18 mouse cellular contexts compared by ENCODE assay signal in the genomic region with DNA sequence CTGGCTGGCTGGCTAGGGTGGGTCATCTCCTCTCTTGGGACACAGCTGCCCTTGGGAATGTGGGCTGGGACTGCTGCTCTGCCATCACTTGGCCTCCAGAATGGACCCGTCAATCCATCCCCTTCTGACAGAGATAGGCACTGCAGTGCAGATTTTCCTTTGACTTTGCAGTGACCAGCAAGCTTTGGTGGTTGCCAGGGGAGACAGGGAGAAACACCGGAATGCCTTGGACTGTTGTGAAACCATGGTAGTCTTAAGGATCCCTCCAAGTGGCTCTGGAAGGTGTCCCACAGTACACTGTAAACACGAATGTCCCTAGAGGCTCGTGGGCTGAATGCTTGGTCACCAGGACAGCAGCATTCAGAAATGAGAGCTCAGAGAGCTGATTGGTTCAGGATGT. TPM values are rescaled to one million over a fixed set of nuclear protein-coding genes. Genes with fewer than 3 reads are reported as not detected.
DNase-seq lines count a peak whose midpoint lies in the region; ATAC-seq and TF ChIP-seq lines count a peak whose summit lies in the region.
"Had no signal": no experiment of that assay in that cellular context is flagged by ENCODE, and none has a peak within 500 bp of the region (broad histone marks: within the 10 kb centered on the region; RNA-seq: fewer than 3 reads in every experiment).

No protein-coding gene starts in this region.

- 45% methylated on average over 4 of the region's 4 CpGs for WGBS in midbrain, postnatal 0 days
- 50% methylated on average over 4 of the region's 4 CpGs for WGBS in midbrain, embryonic 16.5 days
- WGBS in lung, postnatal 0 days, result 38% methylated on average over 4 of the region's 4 CpGs

- 0 out of 2 replicates have a peak overlapping the region, but pooled peaks have one; percentile 5 for H3K27ac ChIP-seq in gastrocnemius, adult 2 months
- H3K27ac ChIP-seq in midbrain, postnatal 0 days (ENCODE audit: low read depth, low read length), result no peak overlapping the region
- no peak overlapping the region for H3K27ac ChIP-seq in midbrain, embryonic 16.5 days (ENCODE audit: low read length)
- peak overlapping the region; percentile 63 for H3K27ac ChIP-seq in lung, postnatal 0 days (ENCODE audit: low read length)
- H3K27ac ChIP-seq: embryonic facial prominence, embryonic 13.5 days; limb, embryonic 10.5 days; liver, embryonic 13.5 days had no signal

- no peaks in the 10 kb centered on the region for H3K4me1 ChIP-seq in midbrain, postnatal 0 days (ENCODE audit: insufficient read depth, low read length)
- no peaks in the 10 kb centered on the region for H3K4me1 ChIP-seq in midbrain, embryonic 16.5 days (ENCODE audit: control insufficient read depth, insufficient read depth, low read length)
- no peaks in the 10 kb centered on the region; the same call in 1 of the 2 replicates for H3K4me1 ChIP-seq in lung, postnatal 0 days (ENCODE audit: insufficient read depth, low read depth, low read length)

- intact Hi-C loops in gastrocnemius, adult 2 months (cut with DNase I), result loop anchor here (2.0 kb wide), 1 partner anchor 17 kb away; no protein-coding TSS in a partner anchor
- intact Hi-C loops in left cerebral cortex, postnatal 4 days (cut with DNase I), result no loop called here

- no peak overlapping the region for H3K4me3 ChIP-seq in gastrocnemius, adult 2 months
- H3K4me3 ChIP-seq in midbrain, postnatal 0 days (ENCODE audit: low read depth, low read length), result no peak overlapping the region
- no peak overlapping the region for H3K4me3 ChIP-seq in midbrain, embryonic 16.5 days (ENCODE audit: low read depth, low read length)
- no peak overlapping the region for H3K4me3 ChIP-seq in lung, postnatal 0 days (ENCODE audit: low read depth, low read length)
- H3K4me3 ChIP-seq: embryonic facial prominence, embryonic 13.5 days; limb, embryonic 10.5 days; liver, embryonic 13.5 days; myocyte had no signal

- TF ChIP-seq EP300 in lung, postnatal 0 days (IDR thresholded peaks at IDR 0.05), result peak; percentile 83

- no peaks in the 10 kb centered on the region for H3K36me3 ChIP-seq in midbrain, postnatal 0 days (ENCODE audit: insufficient read depth, low read length)
- H3K36me3 ChIP-seq in midbrain, embryonic 16.5 days (ENCODE audit: control insufficient read depth, insufficient read depth, low read length), result no peaks in the 10 kb centered on the region
- no peaks in the 10 kb centered on the region for H3K36me3 ChIP-seq in lung, postnatal 0 days (ENCODE audit: insufficient read depth, low read length)
- H3K36me3 ChIP-seq: embryonic facial prominence, embryonic 13.5 days; limb, embryonic 10.5 days; liver, embryonic 13.5 days had no signal

- no peak overlapping the region for H3K4me2 ChIP-seq in midbrain, postnatal 0 days (ENCODE audit: low read depth, low read length, poor library complexity, severe bottlenecking)
- no peak overlapping the region for H3K4me2 ChIP-seq in midbrain, embryonic 16.5 days (ENCODE audit: low read length)
- no peak overlapping the region; the same call in 1 of the 2 replicates for H3K4me2 ChIP-seq in lung, postnatal 0 days (replicated peaks; ENCODE audit: low read depth, low read length)
- H3K4me2 ChIP-seq: embryonic facial prominence, embryonic 13.5 days; liver, embryonic 13.5 days had no signal

- TF ChIP-seq CTCF in gastrocnemius, adult 2 months (IDR thresholded peaks at IDR 0.05), result no peak
- no peak for TF ChIP-seq CTCF in midbrain, postnatal 0 days (IDR thresholded peaks at IDR 0.05)
- peak; percentile 49 for TF ChIP-seq CTCF in lung, postnatal 0 days (IDR thresholded peaks at IDR 0.05)

- peak; percentile 22 for DNase-seq in gastrocnemius, adult 2 months
- DNase-seq in gastrocnemius, postnatal 25 days, result no peak
- DNase-seq in midbrain, postnatal 0 days (ENCODE audit: low spot score), result peak; percentile 30
- DNase-seq in lung, postnatal 0 days (ENCODE audit: low spot score), result peak; percentile 97
- no peak for DNase-seq in retina, embryonic 14.5 days (ENCODE audit: low spot score)
- DNase-seq in left cerebral cortex, postnatal 4 days, result no peak
- no peak for DNase-seq in spleen, postnatal 10 days (ENCODE audit: low spot score in 2 of 2)
- DNase-seq: heart, postnatal 36 days; layer of hippocampus, adult 9-11 months; liver, embryonic 13.5 days; thymus, postnatal 14 days had no signal

- no peaks in the 10 kb centered on the region for H3K27me3 ChIP-seq in midbrain, postnatal 0 days (ENCODE audit: insufficient read depth, low read length)
- H3K27me3 ChIP-seq in midbrain, embryonic 16.5 days (ENCODE audit: control insufficient read depth, insufficient read depth, low read depth, low read length), result no peaks in the 10 kb centered on the region
- H3K27me3 ChIP-seq in lung, postnatal 0 days (replicated peaks; ENCODE audit: insufficient read depth, low read length), result no peaks in the 10 kb centered on the region
- H3K27me3 ChIP-seq: embryonic facial prominence, embryonic 13.5 days; liver, embryonic 13.5 days had no signal

- no peak overlapping the region for H3K9ac ChIP-seq in midbrain, postnatal 0 days (replicated peaks; ENCODE audit: low read length, poor library complexity, severe bottlenecking)
- H3K9ac ChIP-seq in midbrain, embryonic 16.5 days (ENCODE audit: low read depth, low read length), result no peak overlapping the region
- H3K9ac ChIP-seq in lung, postnatal 0 days (replicated peaks; ENCODE audit: low read depth), result no peak overlapping the region
- H3K9ac ChIP-seq: embryonic facial prominence, embryonic 13.5 days; liver, embryonic 13.5 days had no signal

- H3K9me3 ChIP-seq in midbrain, postnatal 0 days (ENCODE audit: low read length), result no peaks in the 10 kb centered on the region
- no peaks in the 10 kb centered on the region for H3K9me3 ChIP-seq in midbrain, embryonic 16.5 days (replicated peaks; ENCODE audit: control insufficient read depth, low read length, poor library complexity, severe bottlenecking)
- H3K9me3 ChIP-seq in lung, postnatal 0 days (ENCODE audit: low read length), result no peaks in the 10 kb centered on the region
- H3K9me3 ChIP-seq: embryonic facial prominence, embryonic 13.5 days; limb, embryonic 10.5 days; liver, embryonic 13.5 days had no signal

- ATAC-seq in midbrain, postnatal 0 days (ENCODE audit: low FRiP score), result no peak
- no peak for ATAC-seq in midbrain, embryonic 16.5 days
- peak; percentile 89 for ATAC-seq in lung, postnatal 0 days

RNA-seq across cellular contexts. Expression of gene Otud3, which starts 25.7 kb away (rescaled TPM):
- 10 to 100 TPM; 15.7 to 17.2 TPM for total RNA-seq in gastrocnemius, adult 2 months (2021)
- total RNA-seq in gastrocnemius, postnatal 25 days (2021), result 10 to 100 TPM; 11.4 to 13.8 TPM
- total RNA-seq in midbrain, postnatal 0 days (2014; rRNA removed), result 8.5 and 9.0 TPM in 2 replicates
- 3.1 and 3.8 TPM in 2 replicates for polyA plus RNA-seq in midbrain, postnatal 0 days (2015; fragmentation: Nextera tagmentation; extraction: Ambion mirVana)
- polyA plus RNA-seq in midbrain, embryonic 16.5 days (2015; fragmentation: Nextera tagmentation; extraction: Ambion mirVana), result 2.3 and 2.4 TPM in 2 replicates
- polyA plus RNA-seq in lung, postnatal 0 days (2015; fragmentation: Nextera tagmentation; extraction: Ambion mirVana), result 3.7 and 4.0 TPM in 2 replicates
- 10 to 100 TPM; 12.5 to 12.8 TPM for total RNA-seq in left cerebral cortex, postnatal 4 days (2021)

RNA-seq across cellular contexts. Expression of gene Rnf186, which starts 27.4 kb away (rescaled TPM):
- not detected for total RNA-seq in gastrocnemius, adult 2 months (2021)
- total RNA-seq in gastrocnemius, postnatal 25 days (2021), result not detected
- total RNA-seq in midbrain, postnatal 0 days (2014; rRNA removed), result not detected in 2 replicates
- polyA plus RNA-seq in midbrain, postnatal 0 days (2015; fragmentation: Nextera tagmentation; extraction: Ambion mirVana), result not detected in 2 replicates
- not detected in 2 replicates for polyA plus RNA-seq in midbrain, embryonic 16.5 days (2015; fragmentation: Nextera tagmentation; extraction: Ambion mirVana)
- 17.9 and 21.6 TPM in 2 replicates for polyA plus RNA-seq in lung, postnatal 0 days (2015; fragmentation: Nextera tagmentation; extraction: Ambion mirVana)
- not detected for total RNA-seq in left cerebral cortex, postnatal 4 days (2021)
- total RNA-seq: heart, postnatal 36 days; megakaryocyte-erythroid progenitor cell, adult 5-6 weeks had no signal
- polyA plus RNA-seq: C2C12; embryonic facial prominence, embryonic 13.5 days; forebrain, embryonic 11.5 days; limb, embryonic 10.5 days; myocyte had no signal

RNA-seq across cellular contexts. Expression of gene Tmco4, which starts 33.2 kb away (rescaled TPM):
- total RNA-seq in gastrocnemius, adult 2 months (2021), result 1 to 10 TPM; 7.5 to 7.6 TPM
- total RNA-seq in gastrocnemius, postnatal 25 days (2021), result 1 to 10 TPM; 4.7 TPM
- 1.9 and 2.9 TPM in 2 replicates for total RNA-seq in midbrain, postnatal 0 days (2014; rRNA removed)
- 1.1 and 1.3 TPM in 2 replicates for polyA plus RNA-seq in midbrain, postnatal 0 days (2015; fragmentation: Nextera tagmentation; extraction: Ambion mirVana)
- 0.62 and 0.84 TPM in 2 replicates for polyA plus RNA-seq in midbrain, embryonic 16.5 days (2015; fragmentation: Nextera tagmentation; extraction: Ambion mirVana)
- 8.3 and 8.5 TPM in 2 replicates for polyA plus RNA-seq in lung, postnatal 0 days (2015; fragmentation: Nextera tagmentation; extraction: Ambion mirVana)
- total RNA-seq in left cerebral cortex, postnatal 4 days (2021), result 1 to 10 TPM in 1 of 2 experiments, under 1 TPM in 1; 0.74 to 1.4 TPM

Comparison
In these comparisons a context has a peak if more than half of its experiments do, and no peak if none do; other contexts are left out.
1. DNase-seq: peak in gastrocnemius, adult 2 months (single experiment), midbrain, postnatal 0 days (single experiment) and lung, postnatal 0 days (single experiment); none in gastrocnemius, postnatal 25 days (single experiment), retina, embryonic 14.5 days (single experiment), left cerebral cortex, postnatal 4 days (single experiment) and spleen, postnatal 10 days (0 of 2).
2. H3K27ac ChIP-seq: peak in gastrocnemius, adult 2 months (single experiment) and lung, postnatal 0 days (single experiment); none in midbrain, postnatal 0 days (single experiment) and midbrain, embryonic 16.5 days (single experiment).